Mouse (Mus musculus) C2C12 (cell line): ENCODE results near the gene Zfp202.
"Not testable (repeated sequence)": the region's sequence is repeated elsewhere in the genome, so short reads cannot be mapped to it uniquely, and the experiment has no call there.

Source experiments
- CEBPB ChIP-seq: IDR thresholded peaks from one replicate; pipeline ENCODE4 v1.6.1; 2011; ENCODE audit warnings: low read depth, mild to moderate bottlenecking, control low read depth, moderate library complexity
- CTCF ChIP-seq: IDR thresholded peaks from one replicate; pipeline ENCODE4 v1.5.1; 2011; ENCODE audit not compliant: control insufficient read depth, insufficient read depth, insufficient read length
- FOSL1 ChIP-seq: IDR thresholded peaks from one replicate; pipeline ENCODE4 v1.8.0; 2011; ENCODE audit warnings: mild to moderate bottlenecking, low read length; ENCODE audit not compliant: poor library complexity, insufficient read depth, severe bottlenecking
- MAX ChIP-seq: IDR thresholded peaks from one replicate; pipeline ENCODE4 v1.6.1; 2011; ENCODE audit warnings: mild to moderate bottlenecking, control low read depth
- MYOD1 ChIP-seq: IDR thresholded peaks from one replicate; pipeline ENCODE4 v1.6.1; 2011; ENCODE audit warnings: low read depth; ENCODE audit not compliant: control insufficient read depth, insufficient read length
- MYOG ChIP-seq: IDR thresholded peaks from one replicate; pipeline ENCODE4 v1.6.1; 2011; ENCODE audit not compliant: control insufficient read depth, insufficient read length; ENCODE audit errors: extremely low read depth
- USF1 ChIP-seq: IDR thresholded peaks from one replicate; pipeline ENCODE4 v1.6.1; 2011; ENCODE audit warnings: low read depth, mild to moderate bottlenecking, control low read depth, moderate library complexity

GRCm38 (mm10) chr9:40185166-40185565 is 7.0 kb upstream of the Zfp202 start:
- not testable (repeated sequence) for TF ChIP-seq MAX, CTCF, USF1, CEBPB, MYOG, MYOD1, FOSL1
